ENCODE assay signal across 9 mouse cellular contexts in genomic region chr5:125106191-125106590, GRCm38 (mm10).
A peak's percentile ranks its signal among the peaks of the same experiment; 100 is the strongest.
DNase-seq lines count a peak whose midpoint lies in the region; ATAC-seq lines count a peak whose summit lies in the region.
"Had no signal": no experiment of that assay in that cellular context is flagged by ENCODE, and none has a peak within 500 bp of the region (broad histone marks: within the 10 kb centered on the region; RNA-seq: fewer than 3 reads in every experiment).

No protein-coding gene starts in this region.

- H3K9ac ChIP-seq in heart, embryonic 11.5 days (ENCODE audit: low read depth, low read length), result no peak overlapping the region
- H3K9ac ChIP-seq: liver, embryonic 14.5 days had no signal

- H3K9me3 ChIP-seq in heart, embryonic 11.5 days (replicated peaks; ENCODE audit: control insufficient read depth, low read length), result no peaks in the 10 kb centered on the region

- peak; percentile 63 to 82 for DNase-seq in heart, adult 18-20 months
- peak; percentile 71 for DNase-seq in cerebellum, adult 9-11 months
- peak; percentile 51 for DNase-seq in kidney, adult 9 months
- DNase-seq in testis, postnatal 10 days (ENCODE audit: low spot score), result no peak

- 82% methylated on average over 16 of the region's 16 CpGs for WGBS in heart, embryonic 11.5 days (ENCODE audit: insufficient replicate concordance)

- no peak overlapping the region for H3K27ac ChIP-seq in heart, embryonic 11.5 days (ENCODE audit: low read depth, low read length)
- H3K27ac ChIP-seq: liver, embryonic 14.5 days had no signal

- peaks cover 44% of the 10 kb centered on the region for H3K4me1 ChIP-seq in heart, embryonic 11.5 days (ENCODE audit: control insufficient read depth, insufficient read depth, low read length)

- peaks cover 21% of the 10 kb centered on the region for H3K36me3 ChIP-seq in heart, embryonic 11.5 days (ENCODE audit: control insufficient read depth, insufficient read depth, low read length)

- H3K4me2 ChIP-seq in heart, embryonic 11.5 days, result no peak overlapping the region

- ATAC-seq in heart, embryonic 11.5 days (replicated peaks; ENCODE audit: insufficient number of reproducible peaks, low FRiP score, low TSS enrichment), result no peak
- ATAC-seq in CD4-positive, CD25-positive, alpha-beta regulatory T cell, adult 4 months, result peak; percentile 98
- peak; percentile 79 for ATAC-seq in megakaryocyte progenitor cell, adult 5-6 weeks (replicated peaks; ENCODE audit: poor library complexity)
- ATAC-seq in frontal cortex, adult (ENCODE audit: low TSS enrichment), result no peak

- no peak overlapping the region for H3K4me3 ChIP-seq in heart, embryonic 11.5 days (ENCODE audit: low read depth, low read length)

- H3K27me3 ChIP-seq in heart, embryonic 11.5 days (ENCODE audit: control insufficient read depth, insufficient read depth, low read length), result no peaks in the 10 kb centered on the region

Comparison
In these comparisons a context has a peak if more than half of its experiments do, and no peak if none do; other contexts are left out.
1. ATAC-seq: peak in CD4-positive, CD25-positive, alpha-beta regulatory T cell, adult 4 months (single experiment) and megakaryocyte progenitor cell, adult 5-6 weeks (single experiment); none in heart, embryonic 11.5 days (single experiment) and frontal cortex, adult (single experiment).